In the genomic region with DNA sequence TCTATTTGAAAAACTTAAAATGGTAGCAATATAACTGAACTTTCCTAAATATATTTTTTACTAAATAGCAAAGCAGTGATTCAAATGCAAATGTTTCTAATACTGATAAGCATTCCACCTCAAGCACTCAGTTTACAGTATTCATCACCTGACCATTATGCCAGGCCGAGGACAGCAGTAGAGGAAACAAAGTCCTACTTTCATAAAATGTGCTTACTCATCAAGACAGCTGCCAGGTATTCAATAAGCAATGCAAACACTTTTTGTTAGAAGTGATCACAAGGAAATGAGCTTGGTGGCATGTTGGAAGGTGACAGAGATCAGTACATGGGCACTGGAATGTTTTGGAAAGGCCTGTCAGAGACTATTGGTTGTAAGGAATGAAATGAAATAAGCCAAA, we compare ENCODE assay signal across 31 mouse cellular contexts. TPM values are rescaled to one million over a fixed set of nuclear protein-coding genes. Genes with fewer than 3 reads are reported as not detected.
DNase-seq lines count a peak whose midpoint lies in the region; ATAC-seq and TF ChIP-seq lines count a peak whose summit lies in the region.
"Had no signal": no experiment of that assay in that cellular context is flagged by ENCODE, and none has a peak within 500 bp of the region (broad histone marks: within the 10 kb centered on the region; RNA-seq: fewer than 3 reads in every experiment).

No protein-coding gene starts in this region.

- TF ChIP-seq EP300 in CH12.LX (IDR thresholded peaks at IDR 0.05; ENCODE audit: low read length): no peak

- ATAC-seq in intestine, embryonic 15.5 days: 0 out of 2 replicates have a peak, but pooled peaks have one; percentile 27
- peak; percentile 73 for ATAC-seq in intestine, postnatal 0 days
- ATAC-seq: activated CD4-positive, CD25-positive, alpha-beta regulatory T cell, adult 4 months; CD4-positive, CD25-positive, alpha-beta regulatory T cell, adult 4 months; forebrain, embryonic 13.5 days; forebrain, embryonic 15.5 days; forebrain, postnatal 0 days; Patski had no signal

- dilution Hi-C loops in CH12.LX (cut with MboI; ENCODE audit: extremely low pct_ligation_motif_present, extremely low pct_unique_long_range_greater_than_20kb, low sequenced_read_pairs): no loop called here

- peaks cover 0 to 3% of the 10 kb centered on the region in 2 experiments; a peak in 1 of 4 replicates for H3K4me1 ChIP-seq in CH12.LX (ENCODE audit: control insufficient read depth in 1 of 2, insufficient read depth in 2 of 2)
- H3K4me1 ChIP-seq in intestine, embryonic 15.5 days (replicated peaks): no peaks in the 10 kb centered on the region
- no peaks in the 10 kb centered on the region for H3K4me1 ChIP-seq in intestine, postnatal 0 days (replicated peaks; ENCODE audit: control insufficient read depth, insufficient read depth, low read length)
- H3K4me1 ChIP-seq: embryonic facial prominence, embryonic 10.5 days; embryonic facial prominence, embryonic 12.5 days; forebrain, embryonic 13.5 days; forebrain, embryonic 15.5 days had no signal

- H3K79me2 ChIP-seq in CH12.LX (replicated peaks; ENCODE audit: control insufficient read depth, extremely low read depth, insufficient read depth, poor library complexity, severe bottlenecking): no peaks in the 10 kb centered on the region

- no peaks in the 10 kb centered on the region for H3K36me3 ChIP-seq in CH12.LX (replicated peaks in 1 of 2; ENCODE audit: control insufficient read depth in 1 of 2, insufficient read depth in 1 of 2, low read length in 1 of 2)
- no peaks in the 10 kb centered on the region for H3K36me3 ChIP-seq in intestine, embryonic 15.5 days
- H3K36me3 ChIP-seq in intestine, postnatal 0 days (ENCODE audit: control insufficient read depth, insufficient read depth): no peaks in the 10 kb centered on the region
- H3K36me3 ChIP-seq: embryonic facial prominence, embryonic 10.5 days; embryonic facial prominence, embryonic 12.5 days; forebrain, embryonic 15.5 days had no signal

- no peak overlapping the region for H3K4me2 ChIP-seq in CH12.LX (ENCODE audit: insufficient read depth, low read depth, poor library complexity, severe bottlenecking)
- no peak overlapping the region for H3K4me2 ChIP-seq in intestine, embryonic 15.5 days (replicated peaks)
- H3K4me2 ChIP-seq in intestine, postnatal 0 days (replicated peaks; ENCODE audit: low read depth): no peak overlapping the region
- H3K4me2 ChIP-seq: embryonic facial prominence, embryonic 12.5 days; forebrain, embryonic 13.5 days; forebrain, embryonic 15.5 days had no signal

- no peak overlapping the region for H3K27ac ChIP-seq in CH12.LX (ENCODE audit: insufficient read depth, low read depth)
- no peak overlapping the region for H3K27ac ChIP-seq in intestine, embryonic 15.5 days
- H3K27ac ChIP-seq in intestine, postnatal 0 days (ENCODE audit: low read depth, low read length): no peak overlapping the region
- H3K27ac ChIP-seq: embryonic facial prominence, embryonic 10.5 days; embryonic facial prominence, embryonic 12.5 days; forebrain, embryonic 13.5 days; forebrain, embryonic 15.5 days had no signal

- TF ChIP-seq RAD21 in CH12.LX (IDR thresholded peaks at IDR 0.05; ENCODE audit: low read depth, low read length): no peak

- no peaks in the 10 kb centered on the region for H3K27me3 ChIP-seq in CH12.LX (replicated peaks)
- H3K27me3 ChIP-seq in intestine, embryonic 15.5 days (replicated peaks): no peaks in the 10 kb centered on the region
- no peaks in the 10 kb centered on the region for H3K27me3 ChIP-seq in intestine, postnatal 0 days (replicated peaks; ENCODE audit: control insufficient read depth, insufficient read depth, low read length)
- H3K27me3 ChIP-seq: embryonic facial prominence, embryonic 12.5 days; forebrain, embryonic 13.5 days; forebrain, embryonic 15.5 days; Patski had no signal

- H3K9me3 ChIP-seq in CH12.LX (replicated peaks; ENCODE audit: low read length): no peaks in the 10 kb centered on the region
- no peaks in the 10 kb centered on the region for H3K9me3 ChIP-seq in intestine, embryonic 15.5 days
- no peaks in the 10 kb centered on the region for H3K9me3 ChIP-seq in intestine, postnatal 0 days (ENCODE audit: control insufficient read depth)
- H3K9me3 ChIP-seq: embryonic facial prominence, embryonic 10.5 days; embryonic facial prominence, embryonic 12.5 days; forebrain, embryonic 13.5 days; forebrain, embryonic 15.5 days had no signal

- intact Hi-C loops in heart, postnatal 10 days (cut with DNase I): no loop called here

- in situ Hi-C loops in CH12.LX (cut with MboI; ENCODE audit: low pct_ligation_motif_present, low pct_unique_long_range_greater_than_20kb, low sequenced_read_pairs): no loop called here

- H3K4me3 ChIP-seq in CH12.LX (replicated peaks in 1 of 3; ENCODE audit: low read depth in 2 of 3, low read length in 2 of 3, poor library complexity in 1 of 3): no peak overlapping the region
- no peak overlapping the region for H3K4me3 ChIP-seq in intestine, embryonic 15.5 days (replicated peaks)
- H3K4me3 ChIP-seq in intestine, postnatal 0 days (ENCODE audit: low read depth, low read length): no peak overlapping the region
- H3K4me3 ChIP-seq: embryonic facial prominence, embryonic 10.5 days; embryonic facial prominence, embryonic 12.5 days; forebrain, embryonic 13.5 days; forebrain, embryonic 15.5 days had no signal

- no peak for TF ChIP-seq POLR2A in CH12.LX (IDR thresholded peaks at IDR 0.05; ENCODE audit: low read depth, low read length)

- peak; percentile 64 for DNase-seq in heart, adult 11 months
- DNase-seq in heart, postnatal 10 days: no peak
- no peak for DNase-seq in CH12.LX (ENCODE audit: extremely low read depth)
- no peak for DNase-seq in urinary bladder, postnatal 10 days (ENCODE audit: low spot score)
- DNase-seq in cerebellum, adult 11-12 months: no peak
- DNase-seq: adrenal gland, adult 2 months; adrenal gland, postnatal 10 days; adrenal gland, postnatal 25 days; B cell, adult 2 months; cerebellum, adult 11 months; cerebellum, adult 2 months; cerebellum, adult 9-10 months; cerebellum, postnatal 10 days; cerebellum, postnatal 25 days; forebrain, postnatal 0 days had no signal

- WGBS in intestine, embryonic 15.5 days: 62% methylated on average over 1 of the region's 1 CpGs
- 31% methylated on average over 1 of the region's 1 CpGs for WGBS in intestine, postnatal 0 days

- TF ChIP-seq CTCF in CH12.LX (conservative IDR thresholded peaks at IDR 0.05 in 1 of 2, IDR thresholded peaks at IDR 0.05 in 1 of 2; ENCODE audit: low read depth in 2 of 2, low read length in 2 of 2): no peak
- no peak for TF ChIP-seq CTCF in intestine, postnatal 0 days (IDR thresholded peaks at IDR 0.05; ENCODE audit: low read depth)

- no peak overlapping the region for H3K9ac ChIP-seq in CH12.LX (ENCODE audit: insufficient read depth, low read depth)
- H3K9ac ChIP-seq in intestine, embryonic 15.5 days: no peak overlapping the region
- no peak overlapping the region for H3K9ac ChIP-seq in intestine, postnatal 0 days (ENCODE audit: low read depth, low read length)
- H3K9ac ChIP-seq: embryonic facial prominence, embryonic 12.5 days; forebrain, embryonic 13.5 days; forebrain, embryonic 15.5 days; forebrain, postnatal 0 days had no signal

TF ChIP-seq in CH12.LX, 34 proteins besides CTCF, POLR2A, EP300 and RAD21:
- TF ChIP-seq MXI1 (IDR thresholded peaks at IDR 0.05; ENCODE audit: low read depth, low read length) (no peak), MAZ (IDR thresholded peaks at IDR 0.05; ENCODE audit: low read depth, low read length) (no peak), ETS1 (conservative IDR thresholded peaks at IDR 0.05; ENCODE audit: low read depth, low read length) (no peak), TBP (conservative IDR thresholded peaks at IDR 0.05; ENCODE audit: low read depth, low read length) (no peak), MYC (IDR thresholded peaks at IDR 0.05; ENCODE audit: low read depth, low read length) (no peak), MAFK (IDR thresholded peaks at IDR 0.05; ENCODE audit: insufficient replicate concordance, low read length) (peak; percentile 63; the same call in 1 of the 2 replicates)
TF ChIP-seq in CH12.LX: peak in this region for 1.

RNA-seq across cellular contexts. Expression of a gene that starts 9.0 kb away (rescaled TPM):
- not detected for total RNA-seq in heart, postnatal 10 days (2021)
- 0.34 TPM in 1 of 2 replicates, not detected in the other for total RNA-seq in CH12.LX (2012; rRNA removed)
- total RNA-seq in CH12.LX (2014; rRNA removed): not detected in 2 replicates
- polyA plus RNA-seq in CH12.LX (2012; ENCODE audit: insufficient read length, low read depth): not detected in 2 replicates
- polyA plus RNA-seq in intestine, embryonic 15.5 days (2015; fragmentation: Nextera tagmentation; extraction: Ambion mirVana): not detected in 2 replicates
- polyA plus RNA-seq in intestine, postnatal 0 days (2015; fragmentation: Nextera tagmentation; extraction: Ambion mirVana): 0.16 TPM in 1 of 2 replicates, not detected in the other
- total RNA-seq: adrenal gland, adult 2 months; adrenal gland, postnatal 10 days; adrenal gland, postnatal 25 days; adrenal gland, postnatal 4 days; ES-E14; forebrain, postnatal 0 days; MEL had no signal
- polyA plus RNA-seq: activated CD4-positive, CD25-positive, alpha-beta regulatory T cell, adult 4 months; adrenal gland, adult 2 months; brain, embryonic 14.5 days; CD4-positive, CD25-positive, alpha-beta regulatory T cell, adult 4 months; cerebellum, adult 2 months; cortical plate, adult 2 months; embryonic facial prominence, embryonic 10.5 days; embryonic facial prominence, embryonic 12.5 days; embryonic facial prominence, embryonic 14.5 days; forebrain, embryonic 11.5 days; forebrain, embryonic 13.5 days; forebrain, embryonic 15.5 days; forebrain, postnatal 0 days; Patski had no signal

RNA-seq across cellular contexts. Expression of a gene that starts 49.8 kb away (rescaled TPM):
- total RNA-seq in heart, postnatal 10 days (2021): not detected
- total RNA-seq in CH12.LX (2012; rRNA removed) (not detected in 2 replicates), CH12.LX (2014; rRNA removed) (not detected in 2 replicates)
- polyA plus RNA-seq in CH12.LX (2012; ENCODE audit: insufficient read length, low read depth): not detected in 2 replicates
- not detected in 2 replicates for polyA plus RNA-seq in intestine, embryonic 15.5 days (2015; fragmentation: Nextera tagmentation; extraction: Ambion mirVana)
- not detected in 2 replicates for polyA plus RNA-seq in intestine, postnatal 0 days (2015; fragmentation: Nextera tagmentation; extraction: Ambion mirVana)
- total RNA-seq: adrenal gland, adult 2 months; adrenal gland, postnatal 10 days; adrenal gland, postnatal 25 days; adrenal gland, postnatal 4 days; ES-E14; forebrain, postnatal 0 days; MEL had no signal
- polyA plus RNA-seq: activated CD4-positive, CD25-positive, alpha-beta regulatory T cell, adult 4 months; adrenal gland, adult 2 months; brain, embryonic 14.5 days; CD4-positive, CD25-positive, alpha-beta regulatory T cell, adult 4 months; cerebellum, adult 2 months; cortical plate, adult 2 months; embryonic facial prominence, embryonic 10.5 days; embryonic facial prominence, embryonic 12.5 days; embryonic facial prominence, embryonic 14.5 days; forebrain, embryonic 11.5 days; forebrain, embryonic 13.5 days; forebrain, embryonic 15.5 days; forebrain, postnatal 0 days; Patski had no signal
